Mouse (Mus musculus): ENCODE data around the gene Fam198a.

DNA sequence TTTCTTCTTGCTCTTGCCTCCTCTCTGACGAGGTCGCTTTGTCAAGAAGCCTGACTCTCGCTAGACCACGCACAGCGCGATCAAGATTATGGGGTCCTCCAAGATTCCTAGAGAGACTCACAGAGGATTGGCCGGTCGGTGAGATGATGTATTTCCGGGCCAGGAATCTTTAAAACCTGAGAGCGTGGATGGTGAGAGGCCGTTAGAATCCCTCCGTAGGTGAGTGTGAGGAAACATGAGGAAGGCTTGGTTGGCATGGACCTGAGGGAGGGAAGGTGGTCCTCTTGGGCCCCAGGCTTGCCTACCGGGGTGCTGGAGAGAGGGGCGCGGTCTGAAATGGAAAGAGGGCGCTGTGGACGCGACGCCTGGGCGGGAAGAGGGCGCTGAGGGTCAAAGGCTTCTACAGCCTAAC, 12.8 kb upstream of the Fam198a start:
- TF ChIP-seq CTCF (IDR thresholded peaks at IDR 0.05; ENCODE audit: control insufficient read depth, insufficient read depth, low read length) (no peak), POLR2A (IDR thresholded peaks at IDR 0.05; ENCODE audit: borderline replicate concordance, control insufficient read depth, low read depth, low read length) (no peak)
